Mouse (Mus musculus) heart, adult 10 weeks (tissue): ENCODE data around the gene Pomt2. TPM values are rescaled to one million over a fixed set of nuclear protein-coding genes. Genes with fewer than 3 reads are reported as not detected.

Source experiments
- polyA plus RNA-seq: library from polyadenylated mRNA; stranded (reverse); fragments of 350-450 nt; fragmentation: Illumina TruSeq; extraction: RNeasy Lipid Tissue Mini Kit (QIAGEN cat#74804); gene quantifications from one replicate; pipeline ENCODE4 v1.2.3, GENCODE M21; 2014; ENCODE audit warnings: low read depth, low replicate concordance

Pomt2 gene
- polyA plus RNA-seq = 10.7 TPM

GRCm38 (mm10) chr12:87147395-87148089 is at the start of gene Pomt2:
TSS of gene Pomt2 (minus strand) at chr12:87147968.

GRCm38 (mm10) chr12:87146966-87147365 is 802 bp downstream of the Pomt2 start, which contains the start of gene Gstz1:
TSS of gene Gstz1 (plus strand) at chr12:87147165.

DNA sequence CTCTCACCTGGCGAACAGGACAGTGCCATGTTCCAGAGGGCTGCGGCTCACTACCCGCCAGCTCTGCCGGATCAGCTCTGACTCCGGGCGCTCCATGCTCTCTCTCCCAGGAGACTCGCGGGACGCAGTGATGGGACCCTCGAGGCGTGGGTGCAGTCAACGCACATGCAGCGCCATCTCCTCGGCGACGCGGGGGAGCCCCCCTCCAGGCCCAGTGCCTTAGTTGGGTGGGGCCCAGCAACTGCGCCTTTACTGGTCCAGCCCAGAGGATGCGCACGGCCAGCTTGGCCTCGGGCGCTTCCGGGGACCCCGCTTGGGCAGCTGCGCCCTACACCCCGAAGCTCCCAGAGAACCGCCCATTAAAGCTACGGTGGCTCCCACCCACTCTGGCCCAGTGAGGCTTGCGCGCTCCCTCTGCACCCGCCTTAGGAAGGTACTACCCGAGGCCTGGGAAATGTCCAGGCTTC is 45.6 kb downstream of the Pomt2 start, which contains the start of gene Ngb:
TSS of gene Ngb (minus strand) at position 375 of the 467 bp plus-strand sequence.

Other genes starting within 250 kb of the Pomt2 start
- gene Cipc, start 200.9 kb downstream of the Pomt2 start, polyA plus RNA-seq = 38.8 TPM
- gene Zdhhc22, start 157.5 kb downstream of the Pomt2 start, polyA plus RNA-seq = not detected
- gene Tmem63c, start 126.6 kb downstream of the Pomt2 start, polyA plus RNA-seq = 0.55 TPM
- gene Ngb, start 45.4 kb downstream of the Pomt2 start, polyA plus RNA-seq = not detected
- gene Gstz1, start 803 bp downstream of the Pomt2 start, polyA plus RNA-seq = 66.3 TPM
- not detected for gene Samd15, start 51.8 kb upstream of the Pomt2 start, polyA plus RNA-seq
- 5.4 TPM for gene Tmed8, start 52.5 kb upstream of the Pomt2 start, polyA plus RNA-seq
- 1.3 TPM for gene Noxred1, start 90.8 kb upstream of the Pomt2 start, polyA plus RNA-seq
- 32.3 TPM for gene Vipas39, start 118.3 kb upstream of the Pomt2 start, polyA plus RNA-seq
- gene Ahsa1, start 118.5 kb upstream of the Pomt2 start, polyA plus RNA-seq = 181 TPM
- not detected for gene Ism2, start 151.7 kb upstream of the Pomt2 start, polyA plus RNA-seq
- gene Sptlc2, start 240.4 kb upstream of the Pomt2 start, polyA plus RNA-seq = 15.7 TPM